Mouse (Mus musculus): ENCODE measurements around the gene Kif6.

DNA sequence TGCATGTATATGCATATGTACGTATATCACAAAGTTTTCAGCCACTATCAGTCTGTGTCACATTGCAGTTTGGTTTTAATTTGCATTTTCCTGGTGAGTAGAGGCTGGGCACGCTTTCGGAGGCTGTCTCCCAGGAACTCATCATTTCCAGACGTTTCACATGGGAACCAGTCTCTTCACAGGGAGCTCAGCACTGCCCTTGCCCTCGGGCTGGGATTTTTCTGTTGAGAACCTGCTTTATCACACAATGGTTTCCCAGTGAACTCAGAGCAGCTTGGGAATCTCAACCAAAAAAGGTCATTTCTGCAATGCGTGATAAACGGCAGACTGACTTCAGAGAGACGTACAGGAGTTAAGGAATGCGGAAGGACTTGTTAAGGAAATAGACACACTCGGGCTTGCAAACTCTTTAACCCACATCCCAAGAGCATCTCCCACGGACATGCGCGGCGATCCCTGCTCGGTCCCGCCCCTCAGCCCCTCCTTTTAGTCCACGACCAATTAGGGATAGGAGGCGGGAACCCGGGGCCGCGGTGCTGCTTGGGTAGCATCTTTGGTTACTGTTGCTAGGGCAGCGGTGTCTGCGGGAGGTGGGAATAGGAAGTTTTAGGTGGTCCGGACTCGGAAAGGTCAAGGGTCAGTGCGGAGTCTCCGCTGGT lies at the start of gene Kif6:
- TF ChIP-seq CTCF (IDR thresholded peaks at IDR 0.05; ENCODE audit: low read depth), result no peak
- no peak for TF ChIP-seq EP300 (IDR thresholded peaks at IDR 0.05; ENCODE audit: low read depth)
